Mouse (Mus musculus) heart, embryonic 15.5 days (tissue): ENCODE measurements around the gene Denr. TPM values are rescaled to one million over a fixed set of nuclear protein-coding genes. Genes with fewer than 3 reads are reported as not detected.
A peak's percentile ranks its signal among the peaks of the same experiment; 100 is the strongest.

Experiments
- ATAC-seq: fragments of 200-750 bp; cut with Nextera tagmentation; replicated peaks from 2 replicates; pipeline ENCODE4 v1.8.0; 2017; ENCODE audit warnings: low read depth, moderate TSS enrichment; ENCODE audit not compliant: insufficient number of reproducible peaks, insufficient read depth, low FRiP score
- H3K27ac ChIP-seq: fragments of 300-500 bp; sonication (generic); 2 replicates; pipeline ENCODE4 v1.5.1; 2015; ENCODE audit warnings: mild to moderate bottlenecking, inconsistent platforms
- H3K27me3 ChIP-seq: fragments of 300-500 bp; sonication (generic); 2 replicates; pipeline ENCODE4 v1.6.1; 2015; ENCODE audit warnings: inconsistent platforms
- H3K36me3 ChIP-seq: fragments of 300-500 bp; sonication (generic); 2 replicates; pipeline ENCODE4 v1.6.1; 2015; ENCODE audit warnings: mild to moderate bottlenecking, inconsistent platforms
- H3K4me1 ChIP-seq: fragments of 300-500 bp; sonication (generic); replicated peaks from 2 replicates; pipeline ENCODE4 v1.6.1; 2015; ENCODE audit warnings: inconsistent platforms
- H3K4me2 ChIP-seq: fragments of 300-500 bp; sonication (generic); 2 replicates; pipeline ENCODE4 v1.6.1; 2015; ENCODE audit warnings: inconsistent platforms, mild to moderate bottlenecking, moderate library complexity
- H3K4me3 ChIP-seq: fragments of 300-500 bp; sonication (generic); 2 replicates; pipeline ENCODE4 v1.5.1; 2015; ENCODE audit warnings: mild to moderate bottlenecking, inconsistent platforms
- H3K9ac ChIP-seq: fragments of 300-500 bp; sonication (generic); 2 replicates; pipeline ENCODE4 v1.6.1; 2015; ENCODE audit warnings: mild to moderate bottlenecking, inconsistent platforms
- H3K9me3 ChIP-seq: fragments of 300-500 bp; sonication (generic); replicated peaks from 2 replicates; pipeline ENCODE4 v1.6.1; 2016; ENCODE audit warnings: inconsistent platforms
- WGBS: fragments of 180-500 bp; shearing (Covaris S2); methylation state at CpG from one replicate; pipeline ENCODE4 v1.1.7; 2015; ENCODE audit warnings: mixed read lengths; 5-methylcytosine and 5-hydroxymethylcytosine counted together
- polyA plus RNA-seq: library from polyadenylated mRNA; unstranded; fragments of >200 nt; fragmentation: Nextera tagmentation; extraction: Ambion mirVana; gene quantifications from 2 replicates; pipeline ENCODE4 v1.2.1, GENCODE M21; 2015

Denr gene
- 73.5 and 103 TPM in 2 replicates for polyA plus RNA-seq

DNA sequence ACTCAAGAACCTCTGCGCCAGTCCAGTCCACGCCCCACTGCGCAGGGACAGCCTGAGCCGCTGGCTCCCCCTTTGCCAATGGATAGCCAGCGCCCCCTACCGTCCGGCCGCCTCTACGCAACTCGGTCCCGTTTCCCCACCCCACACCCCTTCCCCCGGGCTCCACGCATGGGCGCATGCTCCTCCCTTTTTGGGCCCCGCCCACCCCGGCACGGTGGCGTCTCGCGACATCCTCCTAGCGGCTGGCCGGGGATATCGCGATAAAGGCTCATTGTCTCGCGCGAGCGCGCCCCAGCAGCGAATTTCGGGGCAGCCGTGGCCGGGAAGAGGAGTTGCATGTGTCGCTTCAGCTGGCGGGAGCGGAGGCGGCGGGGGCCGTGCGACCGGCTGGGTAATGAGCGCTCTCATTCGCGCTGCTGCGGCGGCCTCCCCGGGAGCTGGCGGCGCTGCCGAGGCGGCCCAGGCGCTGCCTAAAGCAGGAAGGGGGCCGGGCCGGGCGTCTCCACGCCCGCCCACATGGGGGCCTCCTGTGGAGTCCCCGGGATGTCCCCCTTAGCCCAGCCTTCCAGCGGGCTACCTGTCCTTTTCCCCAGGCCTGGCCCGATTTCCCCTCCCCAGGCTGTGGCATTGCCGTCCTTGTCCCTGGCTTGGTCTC lies at the start of gene Denr:
Gene Denr (plus strand): TSS at position 200 of the 655 bp plus-strand sequence.
- Histone ChIP-seq H3K27me3 (no peaks in the 10 kb centered on the region), H3K4me3 (peak within 1 kb of the TSS; percentile 94), H3K36me3 (peaks cover 23% of the 10 kb centered on the region), H3K4me1 (peaks cover 18% of the 10 kb centered on the region), H3K27ac (peak within 1 kb of the TSS; percentile 88), H3K9me3 (no peaks in the 10 kb centered on the region), H3K9ac (peak within 1 kb of the TSS; percentile 98), H3K4me2 (peak within 1 kb of the TSS; percentile 88)
- peak; percentile 95 for ATAC-seq
- under 1% methylated on average over 61 of the region's 61 CpGs for WGBS

DNA sequence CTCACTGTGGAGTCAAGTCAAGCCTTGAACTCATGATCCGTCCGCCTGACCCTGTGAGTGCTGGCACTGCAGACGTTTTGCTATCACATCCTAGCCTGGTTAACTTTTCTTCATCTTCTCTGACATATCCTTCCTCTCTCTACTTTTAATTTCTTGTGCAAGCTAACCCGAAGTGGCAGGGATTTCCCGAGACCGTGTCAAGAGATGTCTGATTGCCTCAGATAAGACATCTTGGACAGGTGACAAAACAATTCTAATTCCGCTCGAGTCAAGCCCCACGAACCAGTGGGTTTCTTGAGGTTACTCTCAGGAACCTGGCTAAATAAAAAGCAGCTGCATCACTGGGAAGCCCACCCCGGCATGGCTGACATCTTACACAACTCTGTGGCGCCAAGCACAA lies 48.2 kb upstream of the Denr start:
- no peaks in the 10 kb centered on the region for H3K36me3 ChIP-seq
- no peak overlapping the region for H3K27ac ChIP-seq
- H3K27me3 ChIP-seq = no peaks in the 10 kb centered on the region
- H3K9me3 ChIP-seq = no peaks in the 10 kb centered on the region
- no peak for ATAC-seq
- H3K4me1 ChIP-seq = no peaks in the 10 kb centered on the region
- no peak overlapping the region for H3K4me2 ChIP-seq
- no peak overlapping the region for H3K4me3 ChIP-seq
- WGBS = 68% methylated on average over 11 of the region's 11 CpGs
- no peak overlapping the region for H3K9ac ChIP-seq

GRCm38 (mm10) chr5:123862374-123863350 lies 44.3 kb upstream of the Denr start:
- H3K4me3 ChIP-seq = no peak overlapping the region
- no peak overlapping the region for H3K27ac ChIP-seq
- ATAC-seq = no peak
- no peaks in the 10 kb centered on the region for H3K9me3 ChIP-seq
- H3K9ac ChIP-seq = no peak overlapping the region
- H3K4me2 ChIP-seq = peak overlapping the region; percentile 12; the same call in 1 of the 2 replicates
- 70% methylated on average over 15 of the region's 15 CpGs for WGBS
- no peaks in the 10 kb centered on the region for H3K4me1 ChIP-seq
- H3K27me3 ChIP-seq = no peaks in the 10 kb centered on the region
- H3K36me3 ChIP-seq = no peaks in the 10 kb centered on the region

GRCm38 (mm10) chr5:123863934-123864333 lies 43.0 kb upstream of the Denr start:
- H3K36me3 ChIP-seq = no peaks in the 10 kb centered on the region
- H3K4me3 ChIP-seq = no peak overlapping the region
- no peak for ATAC-seq
- no peak overlapping the region for H3K27ac ChIP-seq
- H3K9ac ChIP-seq = no peak overlapping the region
- 84% methylated on average over 14 of the region's 14 CpGs for WGBS
- no peak overlapping the region for H3K4me2 ChIP-seq
- no peaks in the 10 kb centered on the region for H3K9me3 ChIP-seq
- no peaks in the 10 kb centered on the region for H3K4me1 ChIP-seq
- no peaks in the 10 kb centered on the region for H3K27me3 ChIP-seq

- no peaks in the 10 kb centered on the region for H3K9me3 ChIP-seq
- ATAC-seq = no peak
- H3K9ac ChIP-seq = no peak within 1 kb of the TSS
- no peak within 1 kb of the TSS for H3K4me2 ChIP-seq
- H3K4me3 ChIP-seq = no peak within 1 kb of the TSS
- WGBS = 77% methylated on average over 12 of the region's 12 CpGs
- H3K27ac ChIP-seq = no peak within 1 kb of the TSS
- H3K36me3 ChIP-seq = no peaks in the 10 kb centered on the region
- no peaks in the 10 kb centered on the region for H3K27me3 ChIP-seq
- no peaks in the 10 kb centered on the region for H3K4me1 ChIP-seq
These were observed 41.6 kb upstream of the Denr start, which contains the start of gene Hcar2 for GRCm38 (mm10) chr5:123865365-123865764. Hcar2 (minus strand) TSS chr5:123865499.

DNA sequence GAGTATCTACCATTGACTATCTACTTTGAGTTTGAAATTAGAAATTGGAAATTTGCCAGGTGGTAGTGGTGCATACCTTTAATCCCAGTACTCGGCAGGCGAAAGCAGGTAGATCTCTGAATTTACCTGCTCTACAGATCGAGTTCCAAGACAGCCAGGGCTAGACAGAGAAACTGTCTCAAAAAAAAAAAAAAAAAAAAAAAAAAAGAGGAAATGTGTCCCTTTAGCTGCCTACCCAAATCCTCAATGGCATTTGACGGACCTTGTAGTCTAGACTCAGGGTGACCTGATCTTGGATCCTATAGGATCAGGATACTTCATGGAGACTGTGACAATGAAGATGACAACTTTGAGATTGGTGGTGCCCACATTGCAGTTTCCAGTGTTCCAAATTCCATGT lies 40.5 kb upstream of the Denr start:
- Histone ChIP-seq H3K4me1 (no peaks in the 10 kb centered on the region), H3K27me3 (no peaks in the 10 kb centered on the region), H3K4me3 (no peak overlapping the region), H3K4me2 (no peak overlapping the region), H3K36me3 (no peaks in the 10 kb centered on the region), H3K9ac (no peak overlapping the region), H3K27ac (no peak overlapping the region), H3K9me3 (no peaks in the 10 kb centered on the region)
- no peak for ATAC-seq
- 73% methylated on average over 4 of the region's 4 CpGs for WGBS

DNA sequence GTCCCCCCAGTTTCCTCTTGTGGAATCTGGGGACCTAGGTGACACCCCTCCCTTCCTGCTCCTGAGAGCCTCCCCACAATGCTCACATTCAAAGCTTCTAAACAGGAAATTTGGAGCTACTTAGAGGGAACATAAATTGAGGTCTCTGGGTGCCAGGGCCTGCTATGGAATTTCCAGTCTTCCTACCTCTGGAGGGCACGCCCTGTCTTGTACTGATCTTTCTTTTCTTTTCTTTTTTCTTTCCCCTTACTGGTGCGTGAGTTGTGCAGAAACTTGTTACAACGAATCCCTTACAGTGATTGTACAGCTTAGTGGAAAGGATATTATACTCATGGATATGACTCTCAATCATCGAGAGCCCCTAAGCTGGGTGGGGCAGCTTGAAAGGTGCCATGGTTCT lies 37.4 kb upstream of the Denr start:
- whole genome bisulfite sequencing = 76% methylated on average over 4 of the region's 4 CpGs
- Histone ChIP-seq H3K9ac (no peak overlapping the region), H3K4me3 (no peak overlapping the region), H3K9me3 (no peaks in the 10 kb centered on the region), H3K27me3 (no peaks in the 10 kb centered on the region), H3K36me3 (no peaks in the 10 kb centered on the region), H3K4me2 (no peak overlapping the region), H3K4me1 (no peaks in the 10 kb centered on the region), H3K27ac (no peak overlapping the region)
- no peak for ATAC-seq

DNA sequence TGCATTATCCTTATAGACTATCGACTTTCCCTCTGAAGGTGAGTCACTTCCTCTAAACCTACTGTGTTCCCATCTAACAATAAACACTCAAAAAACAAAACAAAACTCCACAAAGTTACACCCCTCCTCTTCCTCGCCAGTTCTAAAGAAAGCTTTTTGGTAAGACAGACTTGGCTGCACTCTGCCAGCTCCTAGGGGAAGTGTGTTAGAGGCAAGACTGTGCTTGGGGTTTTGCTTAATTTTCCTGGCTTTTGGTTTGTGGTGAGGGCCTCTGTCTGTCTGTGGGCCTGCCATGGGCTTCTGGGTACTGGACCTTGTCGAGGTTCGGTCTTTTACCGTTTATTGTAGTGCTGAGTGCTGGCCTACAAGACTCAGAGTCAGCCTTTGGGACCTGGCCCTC lies 32.8 kb upstream of the Denr start:
- Histone ChIP-seq H3K27me3 (no peaks in the 10 kb centered on the region), H3K36me3 (no peaks in the 10 kb centered on the region)
- no peak for ATAC-seq

GRCm38 (mm10) chr5:123878056-123878455 lies 28.9 kb upstream of the Denr start:
- WGBS = 58% methylated on average over 14 of the region's 14 CpGs
- Histone ChIP-seq H3K9me3 (no peaks in the 10 kb centered on the region), H3K4me3 (no peak overlapping the region), H3K27ac (no peak overlapping the region), H3K9ac (no peak overlapping the region), H3K36me3 (no peaks in the 10 kb centered on the region), H3K4me2 (peak overlapping the region; percentile 3; the same call in 1 of the 2 replicates), H3K27me3 (no peaks in the 10 kb centered on the region), H3K4me1 (peaks cover 9% of the 10 kb centered on the region)
- no peak for ATAC-seq

More for the DNA sequence above, 32.8 kb upstream of the Denr start:
- Histone ChIP-seq H3K4me2 (no peak overlapping the region), H3K27ac (no peak overlapping the region), H3K9me3 (no peaks in the 10 kb centered on the region), H3K9ac (no peak overlapping the region), H3K4me1 (no peaks in the 10 kb centered on the region), H3K4me3 (no peak overlapping the region)
- WGBS = 76% methylated on average over 5 of the region's 5 CpGs

DNA sequence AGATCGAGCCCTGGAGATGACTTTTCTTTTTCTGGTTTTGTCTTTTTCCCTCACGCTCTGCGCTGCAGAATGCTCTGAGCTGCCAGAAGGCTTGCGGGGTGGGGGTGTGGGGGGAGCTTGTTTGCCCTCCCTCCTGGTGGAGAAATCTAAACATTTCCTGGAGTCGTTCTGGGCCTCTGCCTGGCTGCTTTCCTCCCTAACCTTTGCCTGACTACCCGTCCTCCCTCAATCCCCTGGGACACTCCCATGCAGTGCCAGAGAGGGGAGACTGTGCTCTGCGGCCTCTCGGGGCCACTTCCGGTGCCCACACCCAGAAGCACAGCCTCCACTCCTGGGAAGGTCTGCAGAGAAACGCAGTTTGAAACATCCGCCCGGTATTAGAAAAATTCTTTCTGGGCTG lies 27.0 kb upstream of the Denr start, which contains the start of gene Hcar1:
Gene Hcar1 (minus strand): TSS at position 93 of the 400 bp plus-strand sequence.
- Histone ChIP-seq H3K4me3 (no peak within 1 kb of the TSS), H3K9ac (no peak within 1 kb of the TSS), H3K4me1 (peaks cover 9% of the 10 kb centered on the region), H3K36me3 (no peaks in the 10 kb centered on the region), H3K9me3 (no peaks in the 10 kb centered on the region), H3K27ac (0 out of 2 replicates have a peak within 1 kb of the TSS, but pooled peaks have one; percentile 2), H3K4me2 (peak within 1 kb of the TSS; percentile 45), H3K27me3 (no peaks in the 10 kb centered on the region)
- 46% methylated on average over 12 of the region's 12 CpGs for WGBS
- ATAC-seq = 0 out of 2 replicates have a peak, but pooled peaks have one; percentile 50

GRCm38 (mm10) chr5:123880778-123881177 lies 26.2 kb upstream of the Denr start:
- H3K27me3 ChIP-seq = no peaks in the 10 kb centered on the region
- 78% methylated on average over 14 of the region's 14 CpGs for WGBS

More at GRCm38 (mm10) chr5:123880778-123881177, 26.2 kb upstream of the Denr start:
- H3K9me3 ChIP-seq = no peaks in the 10 kb centered on the region
- no peak overlapping the region for H3K9ac ChIP-seq
- no peak overlapping the region for H3K4me2 ChIP-seq
- no peaks in the 10 kb centered on the region for H3K36me3 ChIP-seq
- no peak for ATAC-seq
- H3K4me1 ChIP-seq = peaks cover 9% of the 10 kb centered on the region
- no peak overlapping the region for H3K4me3 ChIP-seq
- no peak overlapping the region for H3K27ac ChIP-seq
